Mouse (Mus musculus): ENCODE measurements around the gene Vmn1r117. TPM values are rescaled to one million over a fixed set of nuclear protein-coding genes. Genes with fewer than 3 reads are reported as not detected.
"Not testable (repeated sequence)": the region's sequence is repeated elsewhere in the genome, so short reads cannot be mapped to it uniquely, and the experiment has no call there.

Vmn1r117 gene
- polyA plus RNA-seq (2012), result not detected in 2 replicates

- H3K27me3 ChIP-seq (ENCODE audit: control insufficient read depth); H3K4me1 ChIP-seq (ENCODE audit: control insufficient read depth); H3K9me3 ChIP-seq (ENCODE audit: control insufficient read depth, low read length); H3K36me3 ChIP-seq (ENCODE audit: control insufficient read depth); H3K4me3 ChIP-seq (replicated peaks): not testable (repeated sequence)
Measured at GRCm38 (mm10) chr7:20884021-20884420, at the start of gene Vmn1r117. Gene Vmn1r117, minus strand, starts transcription at chr7:20884121.

- H3K9me3 ChIP-seq (ENCODE audit: control insufficient read depth, low read length); H3K4me3 ChIP-seq (replicated peaks); H3K36me3 ChIP-seq (ENCODE audit: control insufficient read depth); H3K27me3 ChIP-seq (ENCODE audit: control insufficient read depth); H3K4me1 ChIP-seq (ENCODE audit: control insufficient read depth): not testable (repeated sequence)
Measured at GRCm38 (mm10) chr7:20912247-20912646, 28.3 kb upstream of the Vmn1r117 start, which contains the start of gene Vmn1r118. Gene Vmn1r118, minus strand, starts transcription at chr7:20912347.

GRCm38 (mm10) chr7:20871956-20872355 is 12.0 kb downstream of the Vmn1r117 start, which contains the start of gene Vmn1r116:
Gene Vmn1r116, plus strand, starts transcription at chr7:20872256.
- not testable (repeated sequence) for H3K4me1 ChIP-seq (ENCODE audit: control insufficient read depth); H3K4me3 ChIP-seq (replicated peaks); H3K36me3 ChIP-seq (ENCODE audit: control insufficient read depth); H3K27me3 ChIP-seq (ENCODE audit: control insufficient read depth); H3K9me3 ChIP-seq (ENCODE audit: control insufficient read depth, low read length)

GRCm38 (mm10) chr7:20844885-20845284 is 39.0 kb downstream of the Vmn1r117 start, which contains the start of gene Vmn1r115:
Gene Vmn1r115, minus strand, starts transcription at chr7:20844985.
- not testable (repeated sequence) for H3K36me3 ChIP-seq (ENCODE audit: control insufficient read depth); H3K9me3 ChIP-seq (ENCODE audit: control insufficient read depth, low read length)

More at GRCm38 (mm10) chr7:20844885-20845284, 39.0 kb downstream of the Vmn1r117 start, which contains the start of gene Vmn1r115:
- not testable (repeated sequence) for H3K4me3 ChIP-seq (replicated peaks); H3K4me1 ChIP-seq (ENCODE audit: control insufficient read depth); H3K27me3 ChIP-seq (ENCODE audit: control insufficient read depth)

Other genes starting within 250 kb of the Vmn1r117 start
- not detected in 2 replicates for gene Vmn1r107, start 215.2 kb downstream of the Vmn1r117 start, polyA plus RNA-seq (2012)
- gene Vmn1r111, start 180.9 kb downstream of the Vmn1r117 start, polyA plus RNA-seq (2012), result not detected in 2 replicates
- gene Gm10668, start 153.5 kb downstream of the Vmn1r117 start, polyA plus RNA-seq (2012), result not detected in 2 replicates
- gene Vmn1r112, start 112.9 kb downstream of the Vmn1r117 start, polyA plus RNA-seq (2012), result not detected in 2 replicates
- not detected in 2 replicates for gene Vmn1r113, start 96.8 kb downstream of the Vmn1r117 start, polyA plus RNA-seq (2012)
- not detected in 2 replicates for gene Vmn1r114, start 71.9 kb downstream of the Vmn1r117 start, polyA plus RNA-seq (2012)
- gene Vmn1r115, start 39.1 kb downstream of the Vmn1r117 start, polyA plus RNA-seq (2012), result not detected in 2 replicates
- gene Vmn1r116, start 11.9 kb downstream of the Vmn1r117 start, polyA plus RNA-seq (2012), result not detected in 2 replicates
- gene Vmn1r118, start 28.2 kb upstream of the Vmn1r117 start, polyA plus RNA-seq (2012), result not detected in 2 replicates
- gene Vmn1r119, start 128.3 kb upstream of the Vmn1r117 start, polyA plus RNA-seq (2012), result not detected in 2 replicates
- gene Vmn1r120, start 169.7 kb upstream of the Vmn1r117 start, polyA plus RNA-seq (2012), result not detected in 2 replicates
- gene Vmn1r121, start 214.4 kb upstream of the Vmn1r117 start, polyA plus RNA-seq (2012), result not detected in 2 replicates

Measured in erythroblast, embryonic 14.5 days (primary cell).